Mouse (Mus musculus) midbrain, embryonic 12.5 days (tissue): ENCODE results near the gene Fkbp5. TPM values are rescaled to one million over a fixed set of nuclear protein-coding genes. Genes with fewer than 3 reads are reported as not detected.

Experiments used
- ATAC-seq: fragments of 200-750 bp; cut with Nextera tagmentation; 2 replicates; pipeline ENCODE4 v1.8.0; 2017; ENCODE audit warnings: low read depth, moderate TSS enrichment, moderate library complexity; ENCODE audit not compliant: low FRiP score
- H3K27ac ChIP-seq: fragments of 300-500 bp; sonication (generic); replicated peaks from 2 replicates; pipeline ENCODE4 v1.5.1; 2016; ENCODE audit warnings: mild to moderate bottlenecking
- H3K27me3 ChIP-seq: fragments of 300-500 bp; sonication (generic); 2 replicates; pipeline ENCODE4 v1.6.1; 2016; ENCODE audit warnings: mild to moderate bottlenecking
- H3K36me3 ChIP-seq: fragments of 300-500 bp; sonication (generic); 2 replicates; pipeline ENCODE4 v1.6.1; 2016
- H3K4me1 ChIP-seq: fragments of 300-500 bp; sonication (generic); 2 replicates; pipeline ENCODE4 v1.6.1; 2016
- H3K4me2 ChIP-seq: fragments of 300-500 bp; sonication (generic); replicated peaks from 2 replicates; pipeline ENCODE4 v1.6.1; 2016; ENCODE audit warnings: mild to moderate bottlenecking, moderate library complexity
- H3K4me3 ChIP-seq: fragments of 300-500 bp; sonication (generic); 2 replicates; pipeline ENCODE4 v1.5.1; 2016; ENCODE audit warnings: mild to moderate bottlenecking
- H3K9ac ChIP-seq: fragments of 300-500 bp; sonication (generic); replicated peaks from 2 replicates; pipeline ENCODE4 v1.6.1; 2016; ENCODE audit warnings: mild to moderate bottlenecking, moderate library complexity
- H3K9me3 ChIP-seq: fragments of 300-500 bp; sonication (generic); 2 replicates; pipeline ENCODE4 v1.6.1; 2016; ENCODE audit warnings: mild to moderate bottlenecking
- WGBS: fragments of 180-500 bp; shearing (Covaris S2); methylation state at CpG from one replicate; pipeline ENCODE4 v1.1.7; 2016; 5-methylcytosine and 5-hydroxymethylcytosine counted together
- polyA plus RNA-seq: library from polyadenylated mRNA; unstranded; fragments of >200 nt; fragmentation: Nextera tagmentation; extraction: Ambion mirVana; gene quantifications from 2 replicates; pipeline ENCODE4 v1.2.1, GENCODE M21; 2016

Gene Fkbp5
- polyA plus RNA-seq, 1 experiment from 2014 or later = 38.2 TPM

DNA sequence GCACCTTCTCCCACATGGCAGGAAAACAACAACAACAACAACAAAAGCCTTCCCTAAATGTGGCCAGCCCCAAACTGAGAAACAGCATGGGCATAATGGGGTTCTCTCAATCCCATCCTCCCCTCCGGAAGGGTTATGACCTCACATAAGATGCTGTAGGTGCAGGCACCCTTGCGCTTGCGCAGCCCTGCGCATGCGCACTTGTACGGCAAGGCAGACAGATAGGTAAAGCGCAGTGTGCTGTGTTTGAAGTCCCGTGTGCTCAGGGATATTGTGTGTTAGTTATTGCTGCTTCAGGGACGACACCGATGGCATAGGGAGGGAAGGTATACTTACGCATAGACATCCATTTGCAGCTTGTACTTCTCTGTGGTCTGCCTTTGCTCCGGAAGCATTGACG is 16.0 kb upstream of the Fkbp5 start:
- WGBS = 89% methylated on average over 13 of the region's 13 CpGs
- H3K27ac ChIP-seq = no peak overlapping the region
- no peak overlapping the region for H3K9ac ChIP-seq
- H3K4me3 ChIP-seq = no peak overlapping the region
- no peaks in the 10 kb centered on the region; the same call in 1 of the 2 replicates for H3K9me3 ChIP-seq
- peaks cover 8% of the 10 kb centered on the region; the same call in 1 of the 2 replicates for H3K4me1 ChIP-seq
- ATAC-seq = no peak
- H3K27me3 ChIP-seq = peaks cover 27% of the 10 kb centered on the region
- no peaks in the 10 kb centered on the region for H3K36me3 ChIP-seq
- H3K4me2 ChIP-seq = no peak overlapping the region

- Histone ChIP-seq H3K9ac (no peak overlapping the region), H3K4me3 (no peak overlapping the region), H3K27ac (no peak overlapping the region), H3K4me2 (no peak overlapping the region), H3K9me3 (no peaks in the 10 kb centered on the region; the same call in 1 of the 2 replicates), H3K36me3 (no peaks in the 10 kb centered on the region), H3K27me3 (peaks cover 29% of the 10 kb centered on the region), H3K4me1 (peaks cover 8% of the 10 kb centered on the region)
- no peak for ATAC-seq
- WGBS = 90% methylated on average over 7 of the region's 7 CpGs
These were observed 15.2 kb upstream of the Fkbp5 start for GRCm38 (mm10) chr17:28532557-28532956.

DNA sequence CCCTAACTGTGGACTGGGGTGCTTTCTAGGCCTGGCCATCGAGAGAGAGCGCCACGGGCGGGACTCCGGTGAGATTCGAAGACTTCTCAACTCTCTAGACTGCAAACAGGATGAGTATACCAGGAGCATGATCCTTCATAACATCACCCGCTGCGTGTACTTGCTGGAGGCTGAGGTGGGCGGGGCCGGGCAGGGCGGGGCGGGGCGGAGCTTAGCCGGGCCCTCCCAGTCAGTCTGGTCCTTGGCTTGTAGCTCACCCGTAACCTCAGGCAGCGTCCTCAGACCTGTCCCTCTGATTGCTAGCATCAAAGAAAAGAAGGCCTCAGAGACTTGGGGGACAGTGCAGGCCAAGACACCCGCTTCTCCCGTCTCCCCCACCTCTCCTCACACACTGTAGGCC is 14.6 kb upstream of the Fkbp5 start:
- Histone ChIP-seq H3K9me3 (no peaks in the 10 kb centered on the region; the same call in 1 of the 2 replicates), H3K27me3 (peaks cover 29% of the 10 kb centered on the region), H3K27ac (no peak overlapping the region), H3K4me1 (peaks cover 8% of the 10 kb centered on the region), H3K4me3 (no peak overlapping the region), H3K36me3 (no peaks in the 10 kb centered on the region), H3K4me2 (peak overlapping the region; percentile 30), H3K9ac (no peak overlapping the region)
- no peak for ATAC-seq
- WGBS = 14% methylated on average over 18 of the region's 18 CpGs

- WGBS = 91% methylated on average over 6 of the region's 6 CpGs
- Histone ChIP-seq H3K9me3 (no peaks in the 10 kb centered on the region; the same call in 1 of the 2 replicates), H3K27me3 (peaks cover 29% of the 10 kb centered on the region), H3K9ac (no peak within 1 kb of the TSS), H3K4me1 (peaks cover 8% of the 10 kb centered on the region), H3K4me3 (no peak within 1 kb of the TSS), H3K4me2 (no peak within 1 kb of the TSS), H3K36me3 (no peaks in the 10 kb centered on the region), H3K27ac (no peak within 1 kb of the TSS)
- no peak for ATAC-seq
These were observed 13.2 kb upstream of the Fkbp5 start, which contains the start of gene Armc12 for GRCm38 (mm10) chr17:28530506-28530905. Gene Armc12 (plus strand): TSS chr17:28530806.

DNA sequence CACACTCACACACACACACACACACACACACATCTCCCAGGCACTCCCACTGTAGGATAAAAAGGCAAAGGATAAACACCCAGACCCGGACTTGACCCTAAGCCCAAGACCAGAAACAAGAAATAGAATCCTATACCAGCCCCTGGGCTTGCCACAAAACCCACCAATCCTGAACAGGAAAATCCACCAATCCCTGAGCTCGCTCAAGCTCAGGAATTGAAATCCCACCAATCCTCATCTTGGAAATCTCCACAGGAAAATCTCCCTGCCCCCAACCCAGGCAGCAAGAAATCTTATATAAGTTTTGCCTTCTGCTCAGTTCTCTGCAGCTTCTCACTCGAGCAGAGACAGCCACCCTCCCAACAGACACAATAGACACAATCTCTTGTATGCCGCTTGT is 11.8 kb upstream of the Fkbp5 start:
- WGBS = 73% methylated on average over 4 of the region's 4 CpGs

DNA sequence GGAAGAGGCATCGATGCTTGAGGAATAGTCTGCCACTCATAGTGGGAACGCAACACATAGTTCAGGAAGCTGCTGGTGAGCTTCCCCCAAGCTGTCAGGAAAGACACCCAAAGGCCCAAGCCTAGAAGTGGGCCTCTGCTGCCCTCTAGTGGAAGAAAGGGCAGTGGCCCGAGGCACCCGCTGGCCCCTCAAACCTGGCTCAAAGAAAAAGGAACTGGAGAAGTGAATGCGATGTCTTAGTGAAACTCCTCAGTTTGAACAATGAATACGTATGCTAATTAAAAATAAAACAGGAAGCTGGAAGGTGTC is 10.7 kb upstream of the Fkbp5 start:
- no peaks in the 10 kb centered on the region; the same call in 1 of the 2 replicates for H3K9me3 ChIP-seq
- H3K27me3 ChIP-seq = peaks cover 48% of the 10 kb centered on the region
- ATAC-seq = 0 out of 2 replicates have a peak, but pooled peaks have one; percentile 48
- 0 out of 2 replicates have a peak overlapping the region, but pooled peaks have one; percentile 8 for H3K4me2 ChIP-seq
- H3K9ac ChIP-seq = no peak overlapping the region
- WGBS = 7% methylated on average over 6 of the region's 6 CpGs
- no peak overlapping the region for H3K27ac ChIP-seq
- peaks cover 14% of the 10 kb centered on the region for H3K4me1 ChIP-seq
- H3K36me3 ChIP-seq = no peaks in the 10 kb centered on the region
- H3K4me3 ChIP-seq = no peak overlapping the region

More for the DNA sequence above, 11.8 kb upstream of the Fkbp5 start:
- Histone ChIP-seq H3K4me2 (no peak overlapping the region), H3K27ac (no peak overlapping the region), H3K9me3 (no peaks in the 10 kb centered on the region; the same call in 1 of the 2 replicates), H3K4me3 (no peak overlapping the region), H3K36me3 (no peaks in the 10 kb centered on the region), H3K27me3 (peaks cover 38% of the 10 kb centered on the region), H3K9ac (no peak overlapping the region), H3K4me1 (peaks cover 8% of the 10 kb centered on the region)
- no peak for ATAC-seq

DNA sequence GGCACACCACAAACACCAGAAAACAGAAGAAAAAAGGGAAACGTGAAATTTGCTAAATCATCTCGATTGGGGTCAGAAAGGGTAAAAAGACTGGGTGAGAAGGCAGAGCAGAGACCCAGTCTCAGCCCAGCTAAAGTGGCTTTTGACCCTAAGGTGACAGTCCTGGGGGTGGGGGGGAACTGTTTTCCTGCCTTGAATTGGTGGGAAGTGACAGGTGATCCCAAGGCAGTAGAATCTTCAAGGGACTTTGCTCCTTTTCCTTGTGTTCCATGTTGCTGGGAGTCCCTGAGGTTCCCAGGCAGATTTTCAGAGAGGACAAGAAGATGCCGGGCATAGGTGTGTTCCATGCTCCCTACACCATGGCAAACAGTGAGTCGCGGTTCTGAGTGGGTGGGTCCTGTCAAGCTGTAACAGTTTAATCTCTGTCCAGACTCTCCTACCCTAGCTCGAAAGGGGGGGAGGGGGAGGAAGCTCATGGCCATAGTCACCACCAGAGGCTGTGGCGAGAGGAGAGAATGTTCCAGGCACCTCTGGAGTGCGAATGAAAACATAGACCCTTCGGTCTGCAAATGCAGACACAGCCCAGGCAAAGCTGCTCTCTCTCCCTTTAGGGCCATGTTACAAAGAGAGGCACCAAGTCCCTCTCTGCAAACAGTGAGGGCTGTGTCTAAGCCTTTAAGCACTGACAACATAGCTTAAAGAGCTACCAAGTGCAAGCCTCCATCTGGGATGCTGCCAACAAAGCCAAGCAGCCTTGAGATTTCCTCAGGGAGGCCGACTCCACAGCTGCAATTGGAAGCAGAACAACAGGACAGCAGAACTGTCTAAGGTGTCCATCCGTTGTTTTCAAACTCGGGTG is 10.1 kb upstream of the Fkbp5 start:
- Histone ChIP-seq H3K9ac (no peak overlapping the region), H3K4me1 (peaks cover 16% of the 10 kb centered on the region), H3K36me3 (no peaks in the 10 kb centered on the region), H3K27ac (no peak overlapping the region), H3K4me2 (0 out of 2 replicates have a peak overlapping the region, but pooled peaks have one; percentile 8), H3K9me3 (no peaks in the 10 kb centered on the region; the same call in 1 of the 2 replicates), H3K27me3 (peaks cover 49% of the 10 kb centered on the region), H3K4me3 (no peak overlapping the region)
- no peak for ATAC-seq
- WGBS = 55% methylated on average over 12 of the region's 12 CpGs

GRCm38 (mm10) chr17:28524831-28525430 is 7.6 kb upstream of the Fkbp5 start:
- no peak overlapping the region for H3K9ac ChIP-seq
- H3K4me3 ChIP-seq = no peak overlapping the region
- no peaks in the 10 kb centered on the region for H3K9me3 ChIP-seq
- H3K36me3 ChIP-seq = no peaks in the 10 kb centered on the region
- no peak overlapping the region for H3K27ac ChIP-seq
- no peak for ATAC-seq
- H3K4me1 ChIP-seq = peaks cover 14% of the 10 kb centered on the region
- no peak overlapping the region for H3K4me2 ChIP-seq
- H3K27me3 ChIP-seq = peaks cover 55% of the 10 kb centered on the region
- 73% methylated on average over 4 of the region's 4 CpGs for WGBS

GRCm38 (mm10) chr17:28524009-28524695 is 6.8 kb upstream of the Fkbp5 start:
- 88% methylated on average over 23 of the region's 23 CpGs for WGBS
- Histone ChIP-seq H3K4me3 (no peak overlapping the region), H3K27me3 (peaks cover 57% of the 10 kb centered on the region)

DNA sequence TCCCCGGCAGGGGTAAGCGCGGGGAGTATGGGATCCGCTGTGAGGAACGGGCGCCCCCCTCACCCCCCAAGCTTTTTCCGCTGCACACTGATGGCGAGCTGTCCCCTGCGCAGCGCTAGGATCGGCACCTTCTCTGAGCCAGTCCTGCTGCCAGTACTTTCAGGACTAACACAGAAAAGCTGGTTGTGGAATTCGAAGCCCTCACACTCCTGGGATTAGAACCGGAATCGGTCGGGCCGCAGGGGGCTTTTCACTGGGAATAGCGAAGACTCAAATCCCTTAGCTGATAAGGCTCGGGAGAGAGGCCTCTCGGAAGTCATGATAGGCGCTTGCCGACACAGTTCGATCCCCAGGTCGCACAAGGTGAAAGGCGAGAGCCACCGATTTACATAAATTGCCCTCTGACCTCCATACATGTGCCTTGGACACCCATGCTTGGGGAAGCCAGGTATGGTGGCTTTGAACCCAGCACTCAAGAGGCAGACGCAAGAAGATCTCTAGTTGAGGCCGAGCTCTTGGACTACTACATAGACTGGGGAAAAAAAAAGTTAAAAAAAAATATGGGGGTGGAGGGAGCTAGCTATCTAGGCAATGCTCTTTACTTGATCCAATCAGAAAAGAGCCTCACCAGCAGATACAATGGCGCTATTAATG is 6.2 kb upstream of the Fkbp5 start:
- peaks cover 57% of the 10 kb centered on the region for H3K27me3 ChIP-seq
- H3K9me3 ChIP-seq = no peaks in the 10 kb centered on the region
- H3K4me1 ChIP-seq = peaks cover 19% of the 10 kb centered on the region
- peak overlapping the region; percentile 70 for H3K4me3 ChIP-seq
- no peaks in the 10 kb centered on the region for H3K36me3 ChIP-seq
- ATAC-seq = no peak; the same call in 1 of the 2 replicates
- H3K27ac ChIP-seq = peak overlapping the region; percentile 86
- H3K4me2 ChIP-seq = peak overlapping the region; percentile 95
- H3K9ac ChIP-seq = peak overlapping the region; percentile 77
- 7% methylated on average over 27 of the region's 28 CpGs for WGBS

More at GRCm38 (mm10) chr17:28524009-28524695, 6.8 kb upstream of the Fkbp5 start:
- H3K27ac ChIP-seq = no peak overlapping the region
- ATAC-seq = no peak
- H3K9me3 ChIP-seq = no peaks in the 10 kb centered on the region
- no peak overlapping the region; the same call in 1 of the 2 replicates for H3K4me2 ChIP-seq
- H3K4me1 ChIP-seq = peaks cover 14% of the 10 kb centered on the region
- no peaks in the 10 kb centered on the region for H3K36me3 ChIP-seq
- no peak overlapping the region for H3K9ac ChIP-seq

- H3K27me3 ChIP-seq = peaks cover 60% of the 10 kb centered on the region
- WGBS = under 1% methylated on average over 54 of the region's 66 CpGs
- ATAC-seq = peak; percentile 73
These were observed 5.5 kb upstream of the Fkbp5 start for GRCm38 (mm10) chr17:28522623-28523354.

More at GRCm38 (mm10) chr17:28522623-28523354, 5.5 kb upstream of the Fkbp5 start:
- no peaks in the 10 kb centered on the region for H3K9me3 ChIP-seq
- peak overlapping the region; percentile 86 for H3K27ac ChIP-seq
- H3K9ac ChIP-seq = peak overlapping the region; percentile 77
- H3K4me1 ChIP-seq = peaks cover 25% of the 10 kb centered on the region
- no peaks in the 10 kb centered on the region for H3K36me3 ChIP-seq
- peak overlapping the region; percentile 95 for H3K4me2 ChIP-seq
- H3K4me3 ChIP-seq = peak overlapping the region; percentile 70
